Mouse (Mus musculus) gastrocnemius, adult 2 months (tissue): ENCODE data around the gene Myo10. TPM values are rescaled to one million over a fixed set of nuclear protein-coding genes. Genes with fewer than 3 reads are reported as not detected.

ENCODE experiments used
- DNase-seq: peaks from one replicate; pipeline ENCODE4 v3.0.0; 2022
- H3K27ac ChIP-seq: fragments of 200-600 bp; 2 replicates; pipeline ENCODE4 v1.8.1; 2022; ENCODE audit warnings: mild to moderate bottlenecking
- H3K4me3 ChIP-seq: fragments of 200-600 bp; 2 replicates; pipeline ENCODE4 v1.8.1; 2022; ENCODE audit warnings: mild to moderate bottlenecking, moderate library complexity
- CTCF ChIP-seq: fragments of 200-600 bp; IDR thresholded peaks from 2 replicates; pipeline ENCODE4 v1.8.1; 2022; ENCODE audit warnings: antibody characterized with exemption, mild to moderate bottlenecking, moderate library complexity
- intact Hi-C: fragments of 180-260 bp; cut with DNase I; formaldehyde crosslinking; loops from one replicate; pipeline ENCODE4 v1.15.1; 2025
- total RNA-seq, 2 experiments: library from RNA; stranded (reverse); gene quantifications; 2 replicates each; pipeline ENCODE4 v1.2.3; 2021

Myo10 gene
- total RNA-seq, 2 experiments from 2014 or later = 56.1 to 62.0 TPM

- Histone ChIP-seq H3K27ac (peak overlapping the region; percentile 70), H3K4me3 (no peak overlapping the region)
- no peak for TF ChIP-seq CTCF
- DNase-seq = peak; percentile 73
- intact Hi-C loops = loop anchor here (5.0 kb wide), 1 partner anchor 81 kb away; no protein-coding TSS in a partner anchor
These were observed 18.8 kb downstream of the Myo10 start for GRCm38 (mm10) chr15:25640840-25641752.

GRCm38 (mm10) chr15:25642214-25643058 lies 20.1 kb downstream of the Myo10 start:
- TF ChIP-seq CTCF = no peak
- peak overlapping the region; percentile 70 for H3K27ac ChIP-seq
- no peak for DNase-seq
- intact Hi-C loops = loop anchor here (5.0 kb wide), 1 partner anchor 80 kb away; no protein-coding TSS in a partner anchor
- no peak overlapping the region for H3K4me3 ChIP-seq

- no peak for DNase-seq
- no peak for TF ChIP-seq CTCF
- intact Hi-C loops = no loop called here
- Histone ChIP-seq H3K27ac (no peak overlapping the region), H3K4me3 (peak overlapping the region; percentile 26; the same call in 1 of the 2 replicates)
These were observed 23.5 kb downstream of the Myo10 start for GRCm38 (mm10) chr15:25645862-25646261.

GRCm38 (mm10) chr15:25648287-25648686 lies 26.0 kb downstream of the Myo10 start:
- TF ChIP-seq CTCF = no peak
- no peak overlapping the region for H3K4me3 ChIP-seq
- no peak overlapping the region for H3K27ac ChIP-seq
- intact Hi-C loops = no loop called here
- DNase-seq = no peak

- TF ChIP-seq CTCF = no peak
- no peak for DNase-seq
- intact Hi-C loops = no loop called here
- no peak overlapping the region for H3K4me3 ChIP-seq
- H3K27ac ChIP-seq = no peak overlapping the region
These were observed 28.0 kb downstream of the Myo10 start for GRCm38 (mm10) chr15:25650371-25650770.

GRCm38 (mm10) chr15:25651820-25652219 lies 29.5 kb downstream of the Myo10 start:
- no peak for TF ChIP-seq CTCF
- Histone ChIP-seq H3K27ac (no peak overlapping the region), H3K4me3 (no peak overlapping the region)
- intact Hi-C loops = no loop called here
- no peak for DNase-seq

GRCm38 (mm10) chr15:25652368-25652767 lies 30.0 kb downstream of the Myo10 start:
- intact Hi-C loops = no loop called here
- no peak overlapping the region for H3K4me3 ChIP-seq
- no peak for TF ChIP-seq CTCF
- no peak for DNase-seq
- no peak overlapping the region for H3K27ac ChIP-seq

GRCm38 (mm10) chr15:25652933-25653332 lies 30.6 kb downstream of the Myo10 start:
- H3K27ac ChIP-seq = no peak overlapping the region
- no peak overlapping the region for H3K4me3 ChIP-seq
- DNase-seq = no peak
- intact Hi-C loops = no loop called here
- TF ChIP-seq CTCF = no peak

GRCm38 (mm10) chr15:25653680-25654079 lies 31.4 kb downstream of the Myo10 start:
- no peak for TF ChIP-seq CTCF
- no peak for DNase-seq
- intact Hi-C loops = no loop called here
- H3K27ac ChIP-seq = no peak overlapping the region
- no peak overlapping the region for H3K4me3 ChIP-seq

- Histone ChIP-seq H3K4me3 (no peak overlapping the region), H3K27ac (no peak overlapping the region)
- DNase-seq = no peak
- TF ChIP-seq CTCF = no peak
- intact Hi-C loops = no loop called here
These were observed 40.7 kb downstream of the Myo10 start for GRCm38 (mm10) chr15:25662833-25663519.

GRCm38 (mm10) chr15:25669283-25670247 lies 47.2 kb downstream of the Myo10 start:
- TF ChIP-seq CTCF = no peak
- no peak overlapping the region for H3K4me3 ChIP-seq
- H3K27ac ChIP-seq = peak overlapping the region; percentile 61
- peak; percentile 78 for DNase-seq
- intact Hi-C loops = loop anchor here (5.0 kb wide), 1 partner anchor 32 kb away; no protein-coding TSS in a partner anchor
